Mouse (Mus musculus): ENCODE measurements around the gene Atxn1l.

DNA sequence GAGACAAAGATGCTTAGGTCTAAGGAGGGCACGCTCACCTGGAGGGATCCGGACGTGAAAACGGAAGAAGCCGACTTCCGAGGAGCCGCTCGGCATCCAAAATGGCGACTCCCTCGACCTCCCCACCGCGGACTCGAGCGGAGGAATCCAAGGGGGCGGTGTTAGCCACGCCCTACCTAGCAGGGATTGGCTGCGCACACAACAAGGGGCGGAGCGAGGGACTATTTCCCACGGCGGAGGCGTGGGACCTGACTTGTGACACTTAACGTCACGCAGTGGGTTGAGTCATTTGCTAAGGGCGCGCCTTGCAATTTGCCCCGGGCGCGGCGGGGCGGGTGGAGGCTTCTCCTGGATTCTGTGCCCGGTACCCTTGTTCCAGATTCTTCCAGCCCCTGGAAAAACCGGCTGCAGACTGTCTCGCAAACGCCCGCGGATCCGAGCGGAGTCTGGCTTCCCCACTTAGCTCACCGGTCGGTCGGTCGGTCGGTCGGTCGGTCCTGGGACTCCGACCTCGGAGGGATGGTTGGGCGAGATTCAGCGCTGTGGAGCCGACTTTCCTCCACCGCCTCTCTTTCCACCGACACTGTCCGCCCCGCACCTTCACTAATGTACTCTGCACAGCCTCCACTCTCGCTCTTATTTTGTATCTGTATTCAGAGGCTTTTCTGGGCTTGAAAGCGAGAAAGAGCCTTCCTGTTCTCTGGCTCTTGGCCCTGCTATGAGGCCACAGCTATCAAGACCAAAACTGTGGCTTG is 44.2 kb downstream of the Atxn1l start, which contains the start of gene Ist1:
- peak; percentile 94 for TF ChIP-seq POLR2A (IDR thresholded peaks at IDR 0.05; ENCODE audit: insufficient read depth, low read depth, low read length)
- no peak for TF ChIP-seq CTCF (IDR thresholded peaks at IDR 0.05; ENCODE audit: insufficient read depth, low read depth, low read length)
